Mouse (Mus musculus) E14TG2a.4 (cell line): Measurements from ENCODE around the gene 0610030E20Rik.

ENCODE experiments used
- CTCF ChIP-seq: conservative IDR thresholded peaks from 2 replicates; pipeline ENCODE4 v1.5.1; 2014; ENCODE audit warnings: low read length
- NANOG ChIP-seq: IDR thresholded peaks from 2 replicates; pipeline ENCODE4 v1.6.1; 2014; ENCODE audit warnings: borderline replicate concordance, low read length, mixed read lengths
- POU5F1 ChIP-seq: IDR thresholded peaks from 2 replicates; pipeline ENCODE4 v1.6.1; 2014; ENCODE audit warnings: low read length, borderline replicate concordance

DNA sequence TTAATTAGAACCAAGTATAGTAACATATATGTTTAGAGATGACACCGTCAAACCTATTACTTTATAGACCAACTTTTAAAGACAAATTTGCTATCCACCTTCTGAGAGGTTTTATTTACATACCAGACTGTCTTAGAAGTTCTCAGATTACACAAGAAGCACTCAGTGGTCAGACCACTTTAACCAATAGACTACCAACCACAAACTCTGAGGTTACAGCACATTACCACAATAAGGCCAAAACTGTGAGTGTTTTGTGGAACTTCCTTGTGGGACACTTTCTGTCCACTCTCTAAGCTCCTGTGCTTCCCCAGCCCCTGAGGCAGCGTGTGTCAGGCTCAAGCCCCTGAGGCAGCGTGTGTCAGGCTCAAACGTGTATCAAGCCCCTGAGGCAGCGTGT is 18.1 kb upstream of the 0610030E20Rik start:
- no peak for TF ChIP-seq CTCF
- TF ChIP-seq POU5F1 = no peak
- TF ChIP-seq NANOG = no peak
